Mouse (Mus musculus) mesoderm, embryonic 11.5 days (tissue): ENCODE data around the gene Taf10.
A peak's percentile ranks its signal among the peaks of the same experiment; 100 is the strongest.

ENCODE experiments used
- DNase-seq: peaks from one replicate; pipeline ENCODE4 v3.0.0-alpha.2; 2012; ENCODE audit warnings: low read depth, low spot score

Taf10 gene

GRCm38 (mm10) chr7:105743926-105744590 lies at the start of gene Taf10:
Taf10 (minus strand) TSS chr7:105744361.
- DNase-seq, result peak; percentile 94

GRCm38 (mm10) chr7:105793701-105794100 lies 49.5 kb upstream of the Taf10 start:
- no peak for DNase-seq

GRCm38 (mm10) chr7:105791147-105791546 lies 47.0 kb upstream of the Taf10 start:
- no peak for DNase-seq

GRCm38 (mm10) chr7:105787285-105788140 lies 43.4 kb upstream of the Taf10 start, which contains the start of gene Dchs1:
Dchs1 (minus strand) TSS chr7:105787654.
- peak; percentile 62 for DNase-seq

DNA sequence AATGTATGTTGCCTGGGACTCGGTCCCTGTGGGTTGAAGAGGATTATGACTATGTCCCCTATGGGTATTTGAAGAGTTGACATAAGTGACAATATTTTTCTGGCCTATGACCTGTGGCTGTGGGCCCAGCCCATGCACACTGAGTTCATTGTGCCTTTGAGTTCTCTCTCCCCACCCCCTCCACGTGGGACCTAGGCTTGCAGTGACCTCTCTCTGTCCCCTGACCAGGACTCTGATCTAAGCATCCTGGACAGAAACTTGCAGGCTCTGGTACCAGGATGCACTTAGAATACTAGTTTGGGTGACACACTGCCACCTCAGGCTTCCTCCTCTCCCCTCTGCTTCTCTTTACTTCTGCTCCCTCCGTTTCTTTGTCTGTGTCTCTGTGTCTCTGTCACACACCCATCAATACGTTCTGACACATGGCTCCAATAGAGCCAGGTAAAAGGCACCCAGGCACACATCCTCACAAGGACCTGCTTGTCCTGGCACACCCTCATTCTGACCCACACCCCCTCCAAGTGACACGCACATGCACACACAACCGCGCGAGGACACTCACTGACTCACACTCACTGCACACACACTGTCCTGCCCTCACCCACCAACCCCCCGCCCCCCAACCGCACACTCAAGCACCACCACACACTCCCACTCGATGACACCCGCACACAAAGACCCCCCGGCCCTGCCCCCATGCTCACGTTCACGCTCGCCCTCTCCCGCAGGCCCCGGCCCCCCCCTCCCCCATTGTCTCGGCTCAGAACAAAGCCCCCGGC lies 42.5 kb upstream of the Taf10 start:
- peak; percentile 51 for DNase-seq

DNA sequence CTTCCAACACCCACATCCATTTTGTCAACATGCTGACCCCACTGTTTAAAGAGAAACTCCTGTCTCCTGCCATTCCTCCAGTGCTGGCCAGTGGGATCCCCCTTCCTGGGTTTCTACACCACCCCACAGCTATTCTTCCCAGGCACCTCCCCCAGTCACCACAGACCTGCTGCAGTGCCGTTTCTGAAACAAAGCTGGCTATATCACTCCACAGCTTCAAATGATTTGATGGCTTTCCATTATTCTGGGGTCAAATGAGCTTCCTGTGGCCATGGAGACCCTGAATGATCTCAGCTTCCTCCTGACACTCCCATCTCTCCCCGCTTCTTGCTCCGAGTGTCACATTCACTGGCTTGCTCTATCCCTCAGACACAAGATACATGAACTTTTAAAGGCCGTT lies 40.4 kb upstream of the Taf10 start:
- no peak for DNase-seq

- DNase-seq, result no peak
Observed at GRCm38 (mm10) chr7:105783861-105784260, 39.7 kb upstream of the Taf10 start.

DNA sequence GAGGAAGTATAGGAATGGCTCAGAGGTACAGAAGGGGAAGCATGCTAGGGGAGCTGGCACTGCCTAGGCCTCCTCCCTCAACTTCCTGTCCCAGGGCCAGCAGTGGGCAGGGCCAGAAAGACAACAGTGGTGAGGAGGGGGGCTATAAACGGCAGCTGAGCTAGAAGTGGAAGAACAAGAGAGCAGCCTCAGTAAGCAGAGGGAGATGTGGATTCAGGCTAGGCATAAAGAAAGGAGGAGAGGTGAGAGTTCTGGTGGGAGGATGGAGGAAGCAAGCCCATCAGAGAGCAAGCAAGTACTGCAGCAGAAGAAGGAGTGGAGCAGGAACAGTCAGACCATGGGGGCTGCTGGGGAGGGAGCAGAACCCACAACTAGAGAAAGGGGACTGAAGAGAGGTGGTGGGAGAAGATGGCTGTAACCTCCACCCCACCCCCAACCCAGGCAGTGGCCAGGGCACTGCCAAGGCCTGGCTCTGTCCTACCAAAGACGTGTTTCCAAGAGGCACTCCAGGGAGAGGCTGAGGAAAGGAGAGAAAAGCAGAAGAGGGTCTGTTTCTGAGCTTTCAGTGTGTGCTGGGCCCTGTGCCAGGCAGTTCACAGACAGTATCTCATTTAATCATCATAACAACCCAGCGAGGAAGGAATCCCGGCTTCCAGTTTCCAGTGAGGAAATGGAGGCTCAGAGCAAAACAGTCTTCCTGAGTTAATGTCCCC lies 34.5 kb upstream of the Taf10 start:
- no peak for DNase-seq

DNA sequence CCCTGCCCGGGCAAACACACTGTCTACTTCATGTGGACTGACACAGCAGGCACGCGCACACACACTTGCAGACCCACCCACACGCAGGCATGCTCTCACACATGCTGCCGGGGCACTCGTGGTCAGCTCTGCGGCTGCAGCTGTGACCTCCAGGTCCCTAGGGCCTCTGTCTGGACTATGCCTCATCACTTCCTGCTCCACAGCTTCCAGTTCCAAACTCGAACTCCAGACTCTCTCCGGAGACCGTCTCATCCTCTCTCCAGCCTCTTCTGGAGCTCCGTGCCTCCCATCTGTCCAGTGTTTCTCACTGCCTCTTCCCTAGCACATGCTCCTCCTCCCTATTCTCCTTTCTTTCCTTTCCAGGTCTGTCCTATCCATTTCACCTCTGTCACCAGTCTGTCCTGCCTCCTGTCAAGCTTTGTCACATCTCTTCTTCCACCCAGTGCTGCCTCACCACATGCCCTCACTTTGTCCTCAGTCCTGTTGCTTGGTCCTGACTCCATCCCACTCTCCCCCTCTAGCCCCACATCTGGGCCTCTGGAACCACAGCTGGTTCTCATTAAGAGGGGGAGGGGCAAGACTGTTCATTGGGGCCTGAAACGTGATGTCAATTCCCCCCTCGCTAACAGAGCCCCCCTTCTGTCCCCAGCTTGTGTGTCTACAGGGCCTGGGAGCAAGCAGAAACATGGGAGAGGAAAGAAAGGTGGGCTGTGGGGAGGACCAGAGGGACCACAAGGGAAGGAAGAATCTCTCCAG lies 33.8 kb upstream of the Taf10 start:
- peak; percentile 88 for DNase-seq

- DNase-seq, result no peak
Observed at GRCm38 (mm10) chr7:105777316-105777715, 33.2 kb upstream of the Taf10 start.

GRCm38 (mm10) chr7:105776026-105776425 lies 31.9 kb upstream of the Taf10 start:
- no peak for DNase-seq

DNA sequence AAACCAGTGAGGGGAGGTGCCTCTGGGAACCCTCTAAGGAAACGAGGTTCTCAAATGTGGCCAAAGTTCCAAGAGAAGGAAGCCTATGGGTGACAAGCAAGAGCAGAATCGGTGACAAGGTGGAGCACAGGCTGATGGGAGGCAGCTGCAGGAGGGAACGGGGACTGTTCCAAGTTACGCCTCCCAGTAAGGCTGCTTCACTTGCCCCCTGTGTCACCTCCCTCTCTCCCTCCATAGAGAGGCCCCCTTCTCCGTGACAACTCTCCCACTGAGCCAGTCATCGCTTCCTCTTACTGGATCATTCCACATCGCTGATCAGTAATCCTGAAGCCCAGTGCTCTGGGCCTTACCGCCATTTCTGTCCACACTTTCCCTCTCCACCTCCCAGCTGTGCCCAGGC lies 30.5 kb upstream of the Taf10 start:
- DNase-seq, result no peak

DNA sequence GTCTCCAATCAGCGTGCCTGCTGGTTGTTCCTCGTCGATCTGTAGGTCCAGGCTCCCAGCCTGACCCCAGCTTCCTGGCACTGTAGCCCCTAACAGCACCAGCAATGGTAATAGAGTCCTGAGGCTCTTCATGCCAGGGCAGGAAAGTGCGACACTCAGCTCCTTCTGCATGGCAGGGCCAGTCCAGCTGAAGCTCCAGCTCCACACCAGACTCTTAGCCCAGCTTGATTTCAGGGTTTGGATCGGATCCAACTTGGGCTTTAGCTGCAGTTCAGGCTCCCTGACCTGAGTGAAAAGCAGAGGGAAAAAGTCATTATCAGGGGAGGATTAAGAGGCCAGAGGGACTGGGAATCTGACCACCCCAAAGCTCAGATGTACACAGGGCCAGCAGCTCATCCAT lies 28.9 kb upstream of the Taf10 start:
- no peak for DNase-seq

GRCm38 (mm10) chr7:105772331-105772730 lies 28.2 kb upstream of the Taf10 start:
- no peak for DNase-seq

DNA sequence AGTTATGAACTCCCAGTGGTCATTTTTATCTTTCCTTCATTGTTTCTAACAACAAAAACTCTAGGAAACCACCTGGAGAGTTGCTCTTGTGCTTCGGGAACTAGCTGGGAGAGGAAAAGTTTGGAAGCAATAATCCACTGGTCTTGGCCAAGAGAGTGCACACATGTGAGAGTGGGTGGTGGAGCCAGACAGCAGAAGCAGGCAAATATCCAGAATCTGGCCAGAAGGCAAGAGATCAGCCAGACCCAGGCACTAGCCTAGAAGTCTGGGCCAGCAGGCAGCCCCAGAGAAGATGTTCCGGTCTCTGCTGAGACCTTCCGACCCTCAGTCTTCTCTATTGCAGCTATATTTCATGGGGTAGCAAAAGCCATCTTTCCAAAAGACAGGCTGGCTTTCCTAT lies 25.8 kb upstream of the Taf10 start:
- no peak for DNase-seq

DNA sequence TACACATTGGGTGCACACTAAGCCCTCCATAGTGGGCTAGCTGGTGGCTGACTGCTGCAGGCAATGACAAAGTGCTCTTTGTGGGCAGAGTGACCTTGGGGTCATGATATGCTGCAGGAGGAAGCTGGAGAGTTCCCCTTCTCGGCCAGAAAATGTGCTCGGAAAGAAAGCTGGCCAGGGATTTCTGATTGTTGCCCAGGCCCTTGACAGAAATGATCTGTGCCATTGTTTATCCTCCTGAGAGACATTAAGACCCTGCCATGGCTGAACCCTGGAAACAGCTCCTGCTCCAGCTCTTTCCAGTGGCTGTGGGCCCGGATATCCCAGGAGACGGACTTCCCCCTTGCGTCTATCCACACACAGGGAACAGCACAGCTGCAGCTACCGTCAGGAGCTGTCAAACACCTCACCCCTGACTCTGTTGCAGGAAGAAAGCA lies 23.6 kb upstream of the Taf10 start:
- peak; percentile 60 for DNase-seq

DNA sequence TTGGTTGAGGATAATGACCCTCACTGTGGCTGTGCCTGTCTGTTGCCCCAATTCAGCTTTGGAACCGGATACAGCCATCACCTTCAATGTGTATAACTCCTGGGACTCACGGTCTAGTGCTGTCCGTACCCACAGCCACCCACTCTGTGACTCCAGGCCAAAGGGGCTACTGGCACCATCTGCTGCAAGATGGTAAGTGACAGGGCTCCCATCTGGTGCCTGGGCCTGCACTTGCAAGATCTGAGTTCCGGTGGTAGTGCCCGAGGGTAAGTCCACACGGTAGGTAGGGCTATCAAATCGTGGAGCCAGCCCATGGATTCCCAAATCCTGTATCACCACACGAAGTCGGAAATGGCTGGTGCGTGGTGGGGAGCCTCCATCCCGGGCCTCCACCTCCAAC lies 20.2 kb upstream of the Taf10 start:
- DNase-seq, result no peak

DNA sequence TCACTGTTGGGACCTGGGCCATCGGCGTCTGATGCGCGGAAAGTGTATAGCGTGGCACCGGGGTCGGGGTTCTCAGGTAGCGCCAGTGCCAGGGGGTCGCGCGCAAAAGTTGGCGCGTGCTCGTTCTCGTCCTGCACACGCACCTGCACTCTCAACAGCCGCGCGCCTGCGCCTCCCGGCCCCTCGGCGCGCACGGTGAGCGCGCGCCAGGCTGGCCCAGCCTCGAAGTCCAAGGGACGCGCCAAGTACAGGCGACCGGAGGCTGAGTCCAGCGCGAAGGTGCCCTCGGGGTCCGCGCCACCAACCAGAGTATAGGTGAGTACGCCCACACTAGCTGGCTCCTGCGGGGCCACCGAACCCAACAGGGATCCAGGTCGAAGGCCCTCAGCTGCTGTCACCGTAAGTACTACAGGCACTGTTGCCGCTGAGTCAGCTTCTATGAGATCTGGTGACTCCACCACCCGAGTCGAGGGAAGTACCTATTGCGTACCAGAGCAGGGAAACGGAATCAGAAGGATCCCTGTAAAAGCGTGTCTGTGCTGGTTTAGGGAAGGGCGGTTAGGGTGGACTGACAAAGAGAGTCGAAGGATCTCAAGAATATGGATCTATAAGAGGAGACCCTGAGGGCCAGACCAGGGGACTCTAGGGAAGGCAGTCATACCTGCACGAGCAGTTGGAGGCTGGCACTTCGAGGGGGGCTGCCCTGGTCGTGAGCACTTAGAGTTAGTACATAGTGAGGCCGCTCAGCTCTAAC lies 18.5 kb upstream of the Taf10 start:
- DNase-seq, result no peak

DNA sequence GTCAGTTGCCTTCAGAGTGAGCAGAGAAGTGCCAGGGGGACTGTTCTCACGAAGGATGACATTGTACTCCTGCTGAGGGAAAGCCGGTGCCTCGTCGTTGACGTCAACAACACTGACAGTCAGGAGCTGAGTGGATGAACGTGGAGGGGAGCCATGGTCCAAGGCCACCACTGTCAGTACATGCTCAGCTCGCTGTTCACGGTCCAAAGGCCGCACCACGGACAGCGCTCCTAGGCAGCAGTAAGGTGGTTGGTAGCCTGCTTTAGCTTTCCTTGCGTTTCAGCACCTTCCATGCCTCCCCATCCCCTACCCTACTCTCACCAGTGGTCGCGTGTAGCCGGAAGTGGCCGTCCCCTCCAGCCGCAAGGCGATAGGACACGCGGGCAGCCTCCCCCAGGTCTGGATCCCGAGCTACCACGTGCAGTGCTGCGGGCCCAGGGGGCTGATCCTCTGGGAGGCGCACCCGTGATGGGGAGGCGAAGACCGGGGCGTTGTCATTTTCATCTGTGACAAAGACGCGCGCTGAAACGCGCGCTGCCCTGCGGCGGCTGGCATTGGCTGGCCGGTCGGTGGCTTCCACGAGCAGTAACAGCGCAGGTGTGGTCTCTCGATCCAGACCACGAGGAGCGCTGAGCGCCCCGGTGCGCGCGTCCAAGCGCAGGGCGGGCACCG lies 17.8 kb upstream of the Taf10 start:
- DNase-seq, result no peak

DNA sequence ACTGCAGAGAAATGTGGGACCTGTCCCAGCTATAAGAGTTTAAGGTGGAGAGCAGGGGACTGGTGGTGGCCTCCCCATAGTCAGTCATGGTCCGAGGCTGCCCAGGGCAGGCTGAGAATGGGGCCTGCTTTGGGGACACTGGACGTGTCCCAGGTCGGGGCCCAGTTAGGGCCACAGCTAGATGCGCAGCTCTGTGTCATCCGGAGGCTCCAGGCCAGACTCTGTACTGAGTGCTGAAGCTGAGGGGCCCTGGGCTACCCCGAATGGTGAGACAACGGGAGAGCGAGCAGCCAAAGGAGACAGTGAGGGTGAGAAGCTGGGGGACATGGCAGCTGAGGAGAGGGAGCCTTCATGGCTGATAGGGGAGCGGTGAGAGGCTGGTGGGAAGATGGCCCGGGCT lies 9.1 kb upstream of the Taf10 start:
- DNase-seq, result no peak
